In the genomic region with DNA sequence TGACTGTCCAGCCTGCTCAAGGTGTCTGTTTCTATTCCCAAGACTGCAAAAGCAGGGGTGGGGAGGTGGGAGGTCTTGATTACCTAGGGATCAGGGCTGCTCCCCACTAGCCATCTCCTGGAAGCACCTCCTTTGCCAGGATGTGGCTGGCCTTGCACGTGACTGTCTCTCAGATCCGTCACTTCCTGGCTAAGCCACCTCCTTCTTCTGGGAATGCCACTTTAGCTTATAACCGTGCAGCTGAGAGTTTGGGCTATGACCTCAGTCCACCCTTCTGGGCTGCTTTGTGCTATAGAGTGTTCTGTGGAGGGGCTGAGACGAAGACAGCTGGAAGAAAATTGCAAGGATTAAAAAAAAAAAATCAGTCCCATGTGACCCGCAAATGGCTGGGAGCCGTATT, we compare ENCODE assay signal across 22 mouse cellular contexts. TPM values are rescaled to one million over a fixed set of nuclear protein-coding genes. Genes with fewer than 3 reads are reported as not detected.
DNase-seq lines count a peak whose midpoint lies in the region; ATAC-seq and TF ChIP-seq lines count a peak whose summit lies in the region.
"Had no signal": no experiment of that assay in that cellular context is flagged by ENCODE, and none has a peak within 500 bp of the region (broad histone marks: within the 10 kb centered on the region; RNA-seq: fewer than 3 reads in every experiment).

No protein-coding gene starts in this region.

- no peak overlapping the region for H3K4me3 ChIP-seq in hindbrain, postnatal 0 days (ENCODE audit: low read length)
- H3K4me3 ChIP-seq in hindbrain, embryonic 12.5 days: no peak overlapping the region
- no peak overlapping the region for H3K4me3 ChIP-seq in heart, embryonic 11.5 days (ENCODE audit: low read depth, low read length)
- H3K4me3 ChIP-seq in neural tube, embryonic 15.5 days (replicated peaks): no peak overlapping the region
- H3K4me3 ChIP-seq: forebrain, embryonic 13.5 days had no signal

- 42% methylated on average over 6 of the region's 6 CpGs for WGBS in hindbrain, postnatal 0 days
- WGBS in hindbrain, embryonic 12.5 days: 61% methylated on average over 6 of the region's 6 CpGs
- 52% methylated on average over 6 of the region's 6 CpGs for WGBS in heart, embryonic 11.5 days (ENCODE audit: insufficient replicate concordance)
- WGBS in neural tube, embryonic 15.5 days: 57% methylated on average over 6 of the region's 6 CpGs

- no peak overlapping the region for H3K9ac ChIP-seq in hindbrain, postnatal 0 days (replicated peaks; ENCODE audit: low read length)
- H3K9ac ChIP-seq in hindbrain, embryonic 12.5 days: no peak overlapping the region
- H3K9ac ChIP-seq in heart, embryonic 11.5 days (ENCODE audit: low read depth, low read length): no peak overlapping the region; the same call in 1 of the 2 replicates
- H3K9ac ChIP-seq in neural tube, embryonic 15.5 days (replicated peaks): no peak overlapping the region
- H3K9ac ChIP-seq: forebrain, embryonic 13.5 days had no signal

- H3K36me3 ChIP-seq in hindbrain, postnatal 0 days (ENCODE audit: insufficient read depth, low read length): no peaks in the 10 kb centered on the region
- no peaks in the 10 kb centered on the region for H3K36me3 ChIP-seq in hindbrain, embryonic 12.5 days
- H3K36me3 ChIP-seq in heart, embryonic 11.5 days (ENCODE audit: control insufficient read depth, insufficient read depth, low read length): no peaks in the 10 kb centered on the region
- no peaks in the 10 kb centered on the region for H3K36me3 ChIP-seq in neural tube, embryonic 15.5 days

- H3K4me2 ChIP-seq in hindbrain, postnatal 0 days (ENCODE audit: low read depth, low read length): no peak overlapping the region
- H3K4me2 ChIP-seq in hindbrain, embryonic 12.5 days (replicated peaks): no peak overlapping the region
- no peak overlapping the region; the same call in none of the 2 replicates for H3K4me2 ChIP-seq in heart, embryonic 11.5 days
- H3K4me2 ChIP-seq in neural tube, embryonic 15.5 days: no peak overlapping the region
- H3K4me2 ChIP-seq: forebrain, embryonic 13.5 days had no signal

- TF ChIP-seq CTCF in hindbrain, postnatal 0 days (IDR thresholded peaks at IDR 0.05; ENCODE audit: low read depth): no peak

- ATAC-seq in hindbrain, postnatal 0 days: peak; percentile 50; the same call in 1 of the 2 replicates
- no peak for ATAC-seq in hindbrain, embryonic 12.5 days (ENCODE audit: low FRiP score)
- no peak for ATAC-seq in heart, embryonic 11.5 days (replicated peaks; ENCODE audit: insufficient number of reproducible peaks, low FRiP score, low TSS enrichment)
- no peak for ATAC-seq in neural tube, embryonic 15.5 days (ENCODE audit: low FRiP score)
- ATAC-seq: activated CD4-positive, CD25-positive, alpha-beta regulatory T cell, adult 4 months; forebrain, embryonic 13.5 days had no signal

- H3K9me3 ChIP-seq in hindbrain, postnatal 0 days (ENCODE audit: low read length): no peaks in the 10 kb centered on the region
- H3K9me3 ChIP-seq in hindbrain, embryonic 12.5 days (replicated peaks): no peaks in the 10 kb centered on the region
- H3K9me3 ChIP-seq in heart, embryonic 11.5 days (replicated peaks; ENCODE audit: control insufficient read depth, low read length): no peaks in the 10 kb centered on the region
- no peaks in the 10 kb centered on the region for H3K9me3 ChIP-seq in neural tube, embryonic 15.5 days (replicated peaks)
- H3K9me3 ChIP-seq: forebrain, embryonic 13.5 days had no signal

- no peak overlapping the region for H3K27ac ChIP-seq in hindbrain, postnatal 0 days
- H3K27ac ChIP-seq in hindbrain, embryonic 12.5 days: no peak overlapping the region
- H3K27ac ChIP-seq in heart, embryonic 11.5 days (ENCODE audit: low read depth, low read length): peak overlapping the region; percentile 84
- no peak overlapping the region for H3K27ac ChIP-seq in neural tube, embryonic 15.5 days (replicated peaks)
- H3K27ac ChIP-seq: forebrain, embryonic 13.5 days had no signal

- no peaks in the 10 kb centered on the region for H3K4me1 ChIP-seq in hindbrain, postnatal 0 days (ENCODE audit: insufficient read depth, low read length)
- H3K4me1 ChIP-seq in hindbrain, embryonic 12.5 days: no peaks in the 10 kb centered on the region
- H3K4me1 ChIP-seq in heart, embryonic 11.5 days (ENCODE audit: control insufficient read depth, insufficient read depth, low read length): peaks cover 10% of the 10 kb centered on the region
- no peaks in the 10 kb centered on the region for H3K4me1 ChIP-seq in neural tube, embryonic 15.5 days
- H3K4me1 ChIP-seq: forebrain, embryonic 13.5 days had no signal

- no peak for DNase-seq in hindbrain, postnatal 0 days (ENCODE audit: low spot score)
- peak; percentile 44 for DNase-seq in ZHBTc4 (ENCODE audit: low read depth, low spot score)
- DNase-seq in heart, postnatal 4 days: peak; percentile 57
- DNase-seq in T-cell, adult 2 months (ENCODE audit: low spot score): no peak
- DNase-seq: cerebellum, adult 9-11 months; embryo, embryonic 11 days; kidney, adult 9 months; left cerebral cortex, postnatal 4 days; lung, adult 2 months; lung, postnatal 36 days; thymus, postnatal 25 days had no signal

- no peaks in the 10 kb centered on the region for H3K27me3 ChIP-seq in hindbrain, postnatal 0 days (ENCODE audit: insufficient read depth, low read length)
- no peaks in the 10 kb centered on the region for H3K27me3 ChIP-seq in hindbrain, embryonic 12.5 days
- H3K27me3 ChIP-seq in heart, embryonic 11.5 days (ENCODE audit: control insufficient read depth, insufficient read depth, low read length): 0 out of 2 replicates have a peak, but pooled peaks cover 14% of the 10 kb centered on the region
- H3K27me3 ChIP-seq in neural tube, embryonic 15.5 days (replicated peaks): no peaks in the 10 kb centered on the region; the same call in 1 of the 2 replicates
- H3K27me3 ChIP-seq: forebrain, embryonic 13.5 days had no signal

RNA-seq across cellular contexts. Expression of gene 2510039O18Rik, which starts 22.1 kb away (rescaled TPM):
- 62.9 and 70.9 TPM in 2 replicates for total RNA-seq in hindbrain, postnatal 0 days (2014; rRNA removed)
- 10.3 and 11.0 TPM in 2 replicates for polyA plus RNA-seq in hindbrain, postnatal 0 days (2015; fragmentation: Nextera tagmentation; extraction: Ambion mirVana)
- polyA plus RNA-seq in hindbrain, embryonic 12.5 days (2016; fragmentation: Nextera tagmentation; extraction: Ambion mirVana): 26.7 and 27.7 TPM in 2 replicates
- polyA plus RNA-seq in heart, embryonic 11.5 days (2014; fragmentation: Nextera tagmentation; extraction: Ambion mirVana): 16.4 and 16.5 TPM in 2 replicates
- total RNA-seq in heart, postnatal 4 days (2021): 10 to 100 TPM; 46.8 to 49.3 TPM
- 11.5 and 13.5 TPM in 2 replicates for polyA plus RNA-seq in neural tube, embryonic 15.5 days (2015; fragmentation: Nextera tagmentation; extraction: Ambion mirVana)

RNA-seq across cellular contexts. Expression of gene Nppb, which starts 22.8 kb away (rescaled TPM):
- total RNA-seq in hindbrain, postnatal 0 days (2014; rRNA removed): 1.3 TPM in 1 of 2 replicates, not detected in the other
- 0.19 and 0.72 TPM in 2 replicates for polyA plus RNA-seq in hindbrain, postnatal 0 days (2015; fragmentation: Nextera tagmentation; extraction: Ambion mirVana)
- 0.57 TPM in 1 of 2 replicates, not detected in the other for polyA plus RNA-seq in hindbrain, embryonic 12.5 days (2016; fragmentation: Nextera tagmentation; extraction: Ambion mirVana)
- 305 and 336 TPM in 2 replicates for polyA plus RNA-seq in heart, embryonic 11.5 days (2014; fragmentation: Nextera tagmentation; extraction: Ambion mirVana)
- 100 to 1,000 TPM; 736 to 787 TPM for total RNA-seq in heart, postnatal 4 days (2021)
- polyA plus RNA-seq in neural tube, embryonic 15.5 days (2015; fragmentation: Nextera tagmentation; extraction: Ambion mirVana): 0.33 TPM in 1 of 2 replicates, not detected in the other
- total RNA-seq: gastrocnemius, adult 18-20 months; left cerebral cortex, adult 18-20 months; left cerebral cortex, postnatal 4 days; liver, adult 2 months had no signal
- polyA plus RNA-seq: activated CD4-positive, CD25-positive, alpha-beta regulatory T cell, adult 4 months; forebrain, embryonic 13.5 days; large intestine, adult 2 months; liver, adult 2 months; lung, adult 2 months; testis, adult 2 months had no signal

RNA-seq across cellular contexts. Expression of gene Plod1, which starts 26.2 kb away (rescaled TPM):
- total RNA-seq in hindbrain, postnatal 0 days (2014; rRNA removed): 30.0 and 46.2 TPM in 2 replicates
- polyA plus RNA-seq in hindbrain, postnatal 0 days (2015; fragmentation: Nextera tagmentation; extraction: Ambion mirVana): 22.6 and 22.8 TPM in 2 replicates
- 41.7 and 46.3 TPM in 2 replicates for polyA plus RNA-seq in hindbrain, embryonic 12.5 days (2016; fragmentation: Nextera tagmentation; extraction: Ambion mirVana)
- polyA plus RNA-seq in heart, embryonic 11.5 days (2014; fragmentation: Nextera tagmentation; extraction: Ambion mirVana): 40.1 and 50.2 TPM in 2 replicates
- total RNA-seq in heart, postnatal 4 days (2021): 10 to 100 TPM; 80.9 to 82.5 TPM
- polyA plus RNA-seq in neural tube, embryonic 15.5 days (2015; fragmentation: Nextera tagmentation; extraction: Ambion mirVana): 29.2 and 31.8 TPM in 2 replicates

RNA-seq across cellular contexts. Expression of gene Nppa, which starts 37.7 kb away (rescaled TPM):
- 0.58 and 1.8 TPM in 2 replicates for total RNA-seq in hindbrain, postnatal 0 days (2014; rRNA removed)
- polyA plus RNA-seq in hindbrain, postnatal 0 days (2015; fragmentation: Nextera tagmentation; extraction: Ambion mirVana): 2.0 and 2.6 TPM in 2 replicates
- 1.6 and 1.9 TPM in 2 replicates for polyA plus RNA-seq in hindbrain, embryonic 12.5 days (2016; fragmentation: Nextera tagmentation; extraction: Ambion mirVana)
- polyA plus RNA-seq in heart, embryonic 11.5 days (2014; fragmentation: Nextera tagmentation; extraction: Ambion mirVana): 5,496 and 5,973 TPM in 2 replicates
- 1,000 to 10,000 TPM; 1,585 to 1,953 TPM for total RNA-seq in heart, postnatal 4 days (2021)
- 1.6 and 1.7 TPM in 2 replicates for polyA plus RNA-seq in neural tube, embryonic 15.5 days (2015; fragmentation: Nextera tagmentation; extraction: Ambion mirVana)
- total RNA-seq: adrenal gland, postnatal 4 days; gastrocnemius, adult 18-20 months; liver, adult 2 months had no signal
- polyA plus RNA-seq: activated CD4-positive, CD25-positive, alpha-beta regulatory T cell, adult 4 months; liver, adult 2 months; testis, adult 2 months had no signal

RNA-seq across cellular contexts. Expression of gene Mfn2, which starts 58.3 kb away (rescaled TPM):
- 86.1 and 88.6 TPM in 2 replicates for total RNA-seq in hindbrain, postnatal 0 days (2014; rRNA removed)
- polyA plus RNA-seq in hindbrain, postnatal 0 days (2015; fragmentation: Nextera tagmentation; extraction: Ambion mirVana): 84.9 and 86.8 TPM in 2 replicates
- polyA plus RNA-seq in hindbrain, embryonic 12.5 days (2016; fragmentation: Nextera tagmentation; extraction: Ambion mirVana): 69.7 and 73.1 TPM in 2 replicates
- polyA plus RNA-seq in heart, embryonic 11.5 days (2014; fragmentation: Nextera tagmentation; extraction: Ambion mirVana): 61.8 and 95.4 TPM in 2 replicates
- total RNA-seq in heart, postnatal 4 days (2021): 100 to 1,000 TPM; 505 to 526 TPM
- 89.9 and 100 TPM in 2 replicates for polyA plus RNA-seq in neural tube, embryonic 15.5 days (2015; fragmentation: Nextera tagmentation; extraction: Ambion mirVana)

Comparison
In these comparisons a context has a peak if more than half of its experiments do, and no peak if none do; other contexts are left out.
1. DNase-seq: peak in ZHBTc4 (single experiment) and heart, postnatal 4 days (single experiment); none in hindbrain, postnatal 0 days (single experiment) and T-cell, adult 2 months (single experiment).
2. RNA of gene Nppb, which starts 22.8 kb away (polyA plus RNA-seq): 305 to 336 TPM in heart, embryonic 11.5 days; 0.57 TPM in hindbrain, embryonic 12.5 days, 0.33 TPM in neural tube, embryonic 15.5 days and 0.19 to 0.72 TPM in hindbrain, postnatal 0 days; every median in the first group is over 100 times any median in the second.